Mouse (Mus musculus) lung, postnatal 0 days (tissue): ENCODE data around the gene Carmil1.

Experiments used
- CTCF ChIP-seq: IDR thresholded peaks from 2 replicates; pipeline ENCODE4 v1.5.1; 2016; ENCODE audit warnings: antibody characterized with exemption, mild to moderate bottlenecking
- EP300 ChIP-seq: IDR thresholded peaks from 2 replicates; pipeline ENCODE4 v1.6.1; 2016; ENCODE audit warnings: antibody characterized with exemption, mild to moderate bottlenecking, control low read depth

DNA sequence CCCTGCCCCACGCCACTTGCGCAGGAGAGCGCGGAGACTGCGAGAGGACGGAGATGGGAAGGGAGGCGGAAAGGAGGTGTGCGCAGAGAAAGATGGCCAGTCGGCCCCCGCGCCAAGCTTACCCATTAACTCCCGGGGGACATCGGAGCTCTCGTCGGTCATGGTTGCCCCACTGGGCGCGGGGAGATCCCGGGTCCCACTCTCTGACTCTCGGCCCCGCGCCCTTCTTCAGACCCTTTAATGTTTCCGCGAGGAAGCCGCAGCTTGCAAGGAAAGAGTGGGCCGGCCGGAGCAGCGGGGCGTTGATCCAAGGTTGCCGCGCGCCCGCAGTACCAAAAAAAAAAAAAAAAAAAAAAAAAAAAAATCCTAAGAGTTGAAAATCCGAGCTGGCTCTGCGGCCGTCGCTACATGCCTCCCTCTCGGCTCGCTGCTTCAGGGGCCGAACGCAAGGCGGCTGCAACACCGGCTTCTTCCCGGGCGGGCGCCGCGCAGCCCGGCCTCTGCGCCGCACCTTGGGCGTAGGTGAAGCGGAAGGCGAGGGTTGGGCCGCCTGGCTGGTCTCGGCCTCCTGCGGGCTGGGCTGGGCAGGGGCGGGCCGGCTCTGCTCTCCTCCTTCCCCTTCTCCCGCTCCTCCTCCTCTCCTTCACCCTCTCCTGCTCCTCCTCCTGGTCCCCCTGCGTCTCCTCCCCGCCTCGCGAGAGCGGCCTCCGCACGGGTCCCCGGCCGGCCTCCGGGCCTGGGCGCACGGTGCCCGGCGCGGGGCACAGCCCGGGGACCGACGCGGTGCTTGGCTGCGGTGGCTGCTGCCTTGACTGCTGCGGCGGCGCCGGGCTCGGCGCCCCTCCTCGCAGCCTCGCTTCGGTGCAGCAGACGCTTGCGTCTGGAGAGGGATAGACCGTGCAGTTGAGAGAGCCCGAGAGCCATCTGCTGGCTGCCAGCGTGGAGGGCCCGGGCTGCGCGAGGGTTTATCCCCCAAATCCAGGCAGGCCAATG is at the start of gene Carmil1:
- TF ChIP-seq EP300 = no peak
- peak; percentile 85 for TF ChIP-seq CTCF
